Mouse (Mus musculus) neutrophil, adult 5-6 weeks (primary cell): ENCODE results near the gene Efcab11. TPM values are rescaled to one million over a fixed set of nuclear protein-coding genes. Genes with fewer than 3 reads are reported as not detected.

Experiments
- ATAC-seq: fragments of 151-379, 151-347 bp; 2 replicates; pipeline ENCODE4 v1.8.0; 2017; ENCODE audit warnings: mild to moderate bottlenecking, moderate TSS enrichment; ENCODE audit not compliant: insufficient number of reproducible peaks, poor library complexity, low FRiP score, severe bottlenecking; ENCODE audit errors: extremely low read depth
- total RNA-seq: library from RNA; stranded (forward); fragments of 200-1000 nt; gene quantifications from 2 replicates; pipeline ENCODE4 v1.2.3, GENCODE M21; 2017

Efcab11 gene
- total RNA-seq, 1 experiment from 2014 or later: 2.4 TPM

GRCm38 (mm10) chr12:99883713-99884105 is 530 bp downstream of the Efcab11 start:
- no peak for ATAC-seq

- peak; percentile 94 for ATAC-seq
Observed at GRCm38 (mm10) chr12:99883000-99883712, 1.1 kb downstream of the Efcab11 start.

- ATAC-seq: peak; percentile 73; the same call in 1 of the 2 replicates
Observed at GRCm38 (mm10) chr12:99874609-99875008, 9.6 kb downstream of the Efcab11 start.

- ATAC-seq: no peak
Observed at GRCm38 (mm10) chr12:99873443-99873842, 10.8 kb downstream of the Efcab11 start.

GRCm38 (mm10) chr12:99868821-99869220 is 15.4 kb downstream of the Efcab11 start:
- ATAC-seq: no peak

GRCm38 (mm10) chr12:99864613-99865012 is 19.6 kb downstream of the Efcab11 start:
- no peak for ATAC-seq

- ATAC-seq: no peak
Observed at GRCm38 (mm10) chr12:99860981-99861380, 23.3 kb downstream of the Efcab11 start.

- no peak for ATAC-seq
Observed at GRCm38 (mm10) chr12:99859391-99860100, 24.7 kb downstream of the Efcab11 start.

- ATAC-seq: no peak
Observed at GRCm38 (mm10) chr12:99858664-99859063, 25.6 kb downstream of the Efcab11 start.

GRCm38 (mm10) chr12:99856011-99856410 is 28.2 kb downstream of the Efcab11 start:
- ATAC-seq: no peak

GRCm38 (mm10) chr12:99853323-99854258 is 30.6 kb downstream of the Efcab11 start:
- no peak for ATAC-seq

- ATAC-seq: no peak
Observed at GRCm38 (mm10) chr12:99849996-99850395, 34.2 kb downstream of the Efcab11 start.

- no peak for ATAC-seq
Observed at GRCm38 (mm10) chr12:99844951-99845350, 39.3 kb downstream of the Efcab11 start.

GRCm38 (mm10) chr12:99838703-99839102 is 45.5 kb downstream of the Efcab11 start:
- no peak for ATAC-seq

- no peak for ATAC-seq
Observed at GRCm38 (mm10) chr12:99838109-99838508, 46.1 kb downstream of the Efcab11 start.

GRCm38 (mm10) chr12:99837528-99837927 is 46.7 kb downstream of the Efcab11 start:
- ATAC-seq: no peak

GRCm38 (mm10) chr12:99836404-99837131 is 47.7 kb downstream of the Efcab11 start:
- ATAC-seq: no peak

GRCm38 (mm10) chr12:99833476-99833875 is 50.8 kb downstream of the Efcab11 start:
- ATAC-seq: no peak

GRCm38 (mm10) chr12:99822591-99822990 is 61.6 kb downstream of the Efcab11 start:
- ATAC-seq: no peak
